Mouse (Mus musculus) fat pad, adult 2 months (tissue): ENCODE data around the gene Klc1.

ENCODE experiments used
- DNase-seq: peaks from one replicate; pipeline ENCODE4 v3.0.0-alpha.2; 2011; ENCODE audit warnings: low read depth, low spot score; ENCODE audit errors: extremely low read depth

The Klc1 gene

GRCm38 (mm10) chr12:111769816-111770577, 11.3 kb downstream of the Klc1 start:
- DNase-seq = no peak

GRCm38 (mm10) chr12:111770651-111771050, 12.0 kb downstream of the Klc1 start:
- no peak for DNase-seq

DNA sequence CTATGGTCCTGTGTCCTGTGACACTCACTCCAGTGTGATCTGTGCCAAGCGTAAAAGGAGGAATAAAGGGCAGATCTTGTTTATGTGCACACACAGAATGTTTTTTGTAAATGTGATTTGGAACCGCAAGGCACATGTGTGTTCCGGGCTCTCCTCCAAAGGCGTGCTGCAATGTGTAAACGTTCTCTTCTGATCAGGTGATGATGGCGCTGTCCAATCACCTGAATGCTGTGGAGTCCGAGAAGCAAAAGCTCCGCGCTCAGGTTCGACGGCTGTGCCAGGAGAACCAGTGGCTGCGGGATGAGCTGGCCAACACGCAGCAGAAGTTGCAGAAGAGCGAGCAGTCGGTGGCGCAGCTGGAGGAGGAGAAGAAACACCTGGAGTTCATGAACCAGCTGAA, 15.5 kb downstream of the Klc1 start:
- no peak for DNase-seq

GRCm38 (mm10) chr12:111774845-111775244, 16.2 kb downstream of the Klc1 start:
- no peak for DNase-seq

DNA sequence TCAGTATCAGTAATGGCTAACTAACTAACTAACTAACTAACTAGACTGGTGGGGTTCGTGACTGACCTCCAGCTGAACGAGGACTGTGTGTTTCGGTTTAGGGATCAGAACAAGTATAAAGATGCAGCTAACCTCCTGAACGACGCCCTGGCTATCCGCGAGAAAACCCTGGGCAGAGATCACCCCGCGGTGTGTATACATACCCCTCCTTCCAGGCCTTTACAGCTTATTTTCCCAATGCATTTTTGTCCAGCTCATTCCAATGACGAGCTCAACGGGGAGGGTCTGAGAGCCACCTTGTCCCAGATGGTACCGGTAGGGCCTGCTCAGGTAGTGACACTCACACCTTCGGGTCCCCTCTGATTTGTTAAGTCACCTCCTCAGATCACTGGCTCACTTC, 19.3 kb downstream of the Klc1 start:
- DNase-seq = no peak

DNA sequence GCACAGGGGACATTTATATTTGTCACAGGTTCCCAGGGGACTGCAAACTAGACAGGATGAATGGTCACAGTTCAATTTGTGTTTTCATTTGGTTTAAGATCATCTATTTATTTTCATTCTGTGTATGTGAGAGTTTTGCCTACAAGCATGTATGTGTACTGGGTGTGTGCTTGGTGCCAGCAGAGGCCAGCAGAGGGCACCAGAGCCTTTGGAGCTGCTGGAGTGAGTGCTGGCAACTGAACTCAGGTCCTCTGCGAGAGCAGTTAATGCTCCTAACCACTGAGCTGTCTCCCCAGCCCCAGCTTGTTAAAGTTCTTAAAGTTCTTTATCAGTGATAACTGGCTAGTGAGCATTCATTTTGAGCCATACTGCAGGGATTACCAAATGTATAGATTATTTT, 20.9 kb downstream of the Klc1 start:
- DNase-seq = no peak

DNA sequence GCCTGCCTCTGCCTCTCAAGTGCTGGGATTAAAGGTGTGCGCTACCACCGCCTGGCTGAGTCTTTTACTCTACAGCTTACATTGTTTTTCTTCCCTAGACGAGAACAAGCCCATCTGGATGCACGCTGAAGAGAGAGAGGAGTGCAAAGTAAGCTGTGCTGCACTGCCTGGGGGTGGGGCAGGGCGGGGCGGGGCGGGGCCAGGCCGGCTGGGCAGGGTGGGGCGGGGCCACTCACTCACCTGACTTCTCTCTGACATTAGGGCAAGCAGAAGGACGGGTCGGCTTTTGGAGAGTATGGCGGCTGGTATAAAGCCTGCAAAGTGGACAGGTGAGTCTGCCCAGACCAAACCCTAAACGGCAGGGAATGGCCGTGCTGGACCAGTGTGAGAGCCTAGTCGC, 26.5 kb downstream of the Klc1 start:
- DNase-seq = no peak

- DNase-seq = no peak
These were observed 28.4 kb downstream of the Klc1 start for GRCm38 (mm10) chr12:111787015-111787414.

DNA sequence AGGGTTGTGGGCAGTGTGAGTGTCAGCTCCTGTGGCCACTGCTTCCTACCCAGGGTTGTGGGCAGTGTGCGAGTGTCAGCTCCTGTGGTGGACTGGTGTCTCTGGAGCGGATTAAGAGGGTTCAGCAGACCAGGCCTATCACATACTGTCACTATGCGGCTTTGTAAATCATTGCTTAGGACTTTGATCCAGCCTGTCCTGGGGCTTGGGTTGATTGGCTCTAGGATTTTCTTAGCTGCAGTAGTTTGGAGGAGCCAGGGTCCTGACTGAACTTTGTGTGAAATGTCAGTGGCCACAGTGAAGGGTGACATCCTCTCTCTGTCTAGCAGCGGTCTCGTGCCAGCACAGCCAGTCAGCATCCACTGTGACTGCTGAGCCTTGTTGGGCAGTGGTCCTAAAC, 31.4 kb downstream of the Klc1 start:
- DNase-seq = no peak

DNA sequence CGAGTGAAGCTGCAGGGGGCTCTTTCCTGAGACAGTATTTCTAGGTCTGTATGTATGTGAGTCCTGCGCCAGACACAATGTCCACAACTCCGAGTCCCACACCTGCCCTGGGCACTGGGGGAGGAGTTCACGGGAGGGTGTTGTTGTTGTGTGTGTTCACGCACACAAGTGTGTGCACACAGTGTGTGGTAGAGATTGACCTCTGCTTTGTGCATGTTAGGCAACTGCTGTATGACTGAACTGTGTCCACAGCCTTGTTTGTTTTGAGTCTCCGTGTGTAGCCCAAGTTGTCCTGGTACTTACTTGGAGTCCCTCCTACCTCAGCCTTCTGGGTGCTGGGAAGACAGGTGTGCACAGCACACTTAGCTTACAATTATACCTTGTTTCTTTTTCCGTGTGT, 32.0 kb downstream of the Klc1 start:
- DNase-seq = no peak

DNA sequence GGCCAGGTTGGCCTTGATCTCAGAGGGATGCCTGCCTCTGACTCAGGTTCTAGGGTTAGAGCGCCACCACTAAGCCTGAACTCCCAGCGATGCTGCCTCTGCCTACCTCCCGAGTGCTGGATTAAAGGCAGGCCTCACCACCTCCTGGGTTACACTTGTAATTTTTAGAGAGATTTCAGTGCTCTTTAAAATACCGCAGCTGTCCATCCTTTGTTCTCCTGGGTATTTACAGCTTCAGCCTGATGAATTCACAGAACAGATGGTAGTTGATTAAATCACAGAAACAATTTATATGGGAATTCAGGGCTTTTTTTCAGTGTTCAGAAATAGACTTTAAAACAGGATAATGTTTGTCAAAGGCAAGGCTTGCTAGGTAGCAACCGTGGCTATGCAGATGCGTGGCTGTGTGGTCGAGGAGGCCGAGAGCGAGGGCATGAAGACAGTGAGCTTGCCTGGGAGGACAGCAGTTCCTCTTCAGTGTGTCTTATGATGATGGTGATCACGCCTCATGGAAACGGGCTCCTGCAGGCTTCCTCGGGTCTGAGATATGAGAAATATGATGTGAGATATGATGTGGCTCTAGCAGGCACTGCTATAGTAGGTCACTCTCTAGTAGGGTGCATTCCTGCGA, 32.9 kb downstream of the Klc1 start:
- no peak for DNase-seq

DNA sequence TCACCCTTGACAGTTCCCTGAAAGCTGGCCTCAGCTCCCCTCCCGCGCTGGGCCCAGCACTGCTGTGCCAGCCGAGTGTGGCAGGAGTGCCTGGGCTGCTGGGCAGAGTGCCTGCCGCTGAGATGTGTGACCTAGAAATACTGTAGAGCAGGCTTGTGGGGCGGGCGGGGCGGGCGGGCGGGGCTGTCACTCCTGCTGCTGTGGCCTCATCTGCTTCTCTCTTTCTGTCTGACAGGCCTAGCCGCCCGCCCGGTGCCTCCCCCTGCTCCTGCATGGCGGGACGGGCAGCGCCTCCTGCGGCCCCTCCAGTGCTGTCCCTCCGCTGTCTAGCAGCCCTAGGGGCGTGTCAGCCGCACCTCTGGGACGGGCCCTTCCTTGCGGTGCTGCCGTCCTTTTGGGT, 35.5 kb downstream of the Klc1 start:
- DNase-seq = no peak

DNA sequence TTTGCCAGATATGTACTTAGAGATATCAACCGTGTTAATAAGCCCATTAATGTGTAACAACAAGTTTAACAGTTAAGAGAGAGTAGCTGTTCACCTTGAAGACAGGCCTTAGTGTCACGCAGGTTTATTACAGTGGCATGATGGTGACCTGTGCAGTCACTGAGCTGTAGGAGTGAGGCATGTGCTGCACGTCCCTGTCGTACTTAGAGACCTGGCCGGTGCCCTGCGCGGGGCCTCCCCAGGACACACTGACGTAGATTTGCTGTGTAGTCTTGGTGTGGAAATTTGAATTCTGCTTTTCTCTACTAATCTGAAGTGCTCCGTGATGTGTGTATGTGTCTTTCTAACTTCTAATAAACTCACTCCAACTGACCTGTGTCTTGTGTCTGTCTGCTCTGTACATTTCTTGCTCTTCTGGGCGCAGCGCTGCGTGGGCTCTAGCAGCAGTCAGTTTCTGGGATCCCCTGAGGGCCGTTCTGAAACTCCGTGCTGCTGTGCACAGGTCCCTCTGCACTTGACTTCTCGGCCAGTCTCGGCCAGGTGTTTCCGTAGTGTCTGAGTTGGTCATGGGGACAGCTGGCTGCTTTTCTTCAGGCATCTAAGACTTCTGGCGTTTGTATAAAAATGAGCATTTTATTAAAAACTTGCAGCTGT, 36.0 kb downstream of the Klc1 start:
- DNase-seq = no peak

GRCm38 (mm10) chr12:111795180-111795895, 36.7 kb downstream of the Klc1 start:
- no peak for DNase-seq

GRCm38 (mm10) chr12:111797251-111797650, 38.6 kb downstream of the Klc1 start:
- no peak for DNase-seq

GRCm38 (mm10) chr12:111798493-111798892, 39.8 kb downstream of the Klc1 start:
- DNase-seq = no peak

DNA sequence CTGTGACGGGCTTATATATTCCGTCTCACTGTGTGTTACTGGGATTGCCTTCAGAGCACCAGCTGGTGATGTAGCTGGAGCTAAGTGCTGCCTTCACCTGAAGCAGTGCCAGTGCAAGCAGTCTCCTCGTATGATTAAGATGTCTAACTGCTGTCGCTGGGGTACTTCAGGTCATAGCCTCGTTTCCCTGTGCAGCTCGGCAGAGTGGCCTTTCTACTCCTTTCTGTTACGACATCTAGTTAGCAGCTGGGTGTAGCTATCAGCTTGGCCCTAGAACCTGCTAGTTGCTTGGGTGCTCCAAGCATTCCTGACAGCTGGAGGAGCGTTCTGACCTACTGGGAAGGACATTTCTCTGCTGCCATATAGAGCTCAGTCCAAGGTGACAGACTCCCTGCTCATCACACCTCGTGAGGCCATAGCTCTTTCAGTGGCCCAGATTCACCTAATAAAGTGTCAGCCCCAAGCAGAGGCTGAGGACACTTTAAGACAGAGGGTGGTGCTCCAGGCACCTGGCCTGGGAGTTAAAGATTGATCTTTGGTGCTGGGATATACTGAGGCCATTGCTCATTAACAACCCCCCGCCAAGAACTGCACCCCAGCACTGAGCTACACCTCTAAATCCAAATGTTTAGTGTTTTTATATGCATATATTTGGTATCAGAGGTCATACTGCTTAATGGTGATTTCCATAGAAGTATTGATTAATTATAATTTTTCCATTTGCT, 42.0 kb downstream of the Klc1 start:
- DNase-seq = no peak

GRCm38 (mm10) chr12:111803538-111803937, 44.9 kb downstream of the Klc1 start:
- no peak for DNase-seq

DNA sequence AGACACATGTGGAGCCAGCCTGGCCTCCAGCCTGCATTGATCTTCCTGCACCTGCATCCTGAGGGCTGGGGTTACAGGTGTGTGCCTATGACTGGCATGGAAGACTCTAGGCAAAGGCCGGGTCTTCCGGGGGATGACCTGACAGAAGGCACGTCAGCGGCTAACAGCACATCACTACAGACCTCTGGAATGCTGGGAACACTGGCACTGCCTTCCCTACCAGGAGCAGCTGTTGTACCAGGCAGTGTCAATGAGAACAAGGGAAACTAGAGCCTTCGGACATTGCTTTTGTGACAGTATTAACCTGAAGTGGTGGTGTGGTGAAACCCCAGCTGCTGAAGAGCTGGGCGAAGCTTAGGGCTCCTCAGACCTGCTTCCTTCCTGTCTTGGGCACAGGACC, 50.1 kb downstream of the Klc1 start:
- DNase-seq = no peak

DNA sequence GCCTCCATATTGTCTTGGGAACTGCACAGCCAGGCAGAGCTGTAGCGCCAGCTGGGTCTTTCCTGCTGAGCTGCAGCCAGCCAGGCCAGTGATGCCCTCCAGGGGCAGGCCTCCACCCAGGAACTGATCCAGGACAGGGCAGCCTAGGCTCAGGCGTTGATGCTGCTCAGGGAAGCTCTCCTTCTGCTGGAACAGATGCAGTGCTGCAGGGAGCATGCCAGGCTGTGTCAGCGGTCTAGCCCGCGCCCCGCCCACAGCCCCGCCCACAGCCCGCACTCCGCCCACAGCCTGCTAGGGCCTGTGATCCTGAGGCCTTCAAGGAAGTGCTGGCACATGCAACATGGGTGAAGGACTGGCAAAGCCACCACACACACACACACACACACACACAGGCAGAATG, 51.1 kb downstream of the Klc1 start:
- DNase-seq = no peak

- no peak for DNase-seq
These were observed 53.4 kb downstream of the Klc1 start for GRCm38 (mm10) chr12:111812075-111812474.
